Mouse (Mus musculus) adrenal gland, adult 18-20 months (tissue): Measurements from ENCODE around the gene Acer3. TPM values are rescaled to one million over a fixed set of nuclear protein-coding genes. Genes with fewer than 3 reads are reported as not detected.

Experiments
- DNase-seq, 2 experiments: peaks; one replicate each; pipeline ENCODE4 v3.0.0; 2021 to 2022; ENCODE audit warnings: low spot score in 2 of 2
- total RNA-seq, 2 experiments: library from RNA; stranded (reverse); gene quantifications; 1 replicate in 1 of 2; 2 replicates in 1 of 2; pipeline ENCODE4 v1.2.3; 2021

The Acer3 gene
- total RNA-seq, 2 experiments from 2014 or later = 11.7 to 12.9 TPM

GRCm38 (mm10) chr7:98157636-98158332, 163.2 kb downstream of the Acer3 start:
- no peak for DNase-seq

Other genes with a start within 250 kb of the Acer3 start
- 100 to 1,000 TPM; 117 to 127 TPM for gene Myo7a, start 201.7 kb downstream of the Acer3 start, total RNA-seq
- 1 to 10 TPM in 1 of 2 experiments, not detected in 1; 4.4 TPM for gene Omp, start 175.7 kb downstream of the Acer3 start, total RNA-seq
- gene Capn5, start 142.9 kb downstream of the Acer3 start, total RNA-seq = 1 to 10 TPM; 4.2 to 4.6 TPM
- 1 to 10 TPM in 1 of 2 experiments, not detected in 1; 2.8 TPM for gene B3gnt6, start 121.7 kb downstream of the Acer3 start, total RNA-seq
- gene Tsku, start 40.1 kb upstream of the Acer3 start, total RNA-seq = 10 to 100 TPM; 16.7 to 16.9 TPM
- not detected for gene Gucy2d, start 119.2 kb upstream of the Acer3 start, total RNA-seq
- gene Lrrc32, start 168.1 kb upstream of the Acer3 start, total RNA-seq = 10 to 100 TPM; 12.7 to 28.1 TPM